Mouse (Mus musculus) spleen, adult 18-20 months (tissue): ENCODE data around the gene Diras2.
A peak's percentile ranks its signal among the peaks of the same experiment; 100 is the strongest.

ENCODE experiments used
- DNase-seq, 2 experiments: peaks; one replicate each; pipeline ENCODE4 v3.0.0; 2022; ENCODE audit warnings: mixed read lengths in 2 of 2

Diras2 gene

GRCm38 (mm10) chr13:52551275-52551674 lies 20.2 kb upstream of the Diras2 start:
- peak in 1 of 2 experiments; percentile 46 for DNase-seq

GRCm38 (mm10) chr13:52550690-52551193 lies 19.7 kb upstream of the Diras2 start:
- DNase-seq = no peak

- no peak for DNase-seq
Measured at GRCm38 (mm10) chr13:52546288-52546687, 15.2 kb upstream of the Diras2 start.

- no peak for DNase-seq
Measured at GRCm38 (mm10) chr13:52542636-52543035, 11.6 kb upstream of the Diras2 start.

GRCm38 (mm10) chr13:52542036-52542526 lies 11.0 kb upstream of the Diras2 start:
- DNase-seq = no peak

GRCm38 (mm10) chr13:52541385-52542035 lies 10.4 kb upstream of the Diras2 start:
- no peak for DNase-seq

GRCm38 (mm10) chr13:52539461-52539860 lies 8.4 kb upstream of the Diras2 start:
- peak in 1 of 2 experiments; percentile 25 for DNase-seq

- peak in 1 of 2 experiments; percentile 41 for DNase-seq
Measured at GRCm38 (mm10) chr13:52538588-52539116, 7.6 kb upstream of the Diras2 start.

- peak; percentile 26 to 40 for DNase-seq
Measured at GRCm38 (mm10) chr13:52537754-52538587, 6.9 kb upstream of the Diras2 start.

GRCm38 (mm10) chr13:52535542-52535941 lies 4.5 kb upstream of the Diras2 start:
- DNase-seq = peak; percentile 24 to 74

- no peak for DNase-seq
Measured at GRCm38 (mm10) chr13:52533644-52534043, 2.6 kb upstream of the Diras2 start.

GRCm38 (mm10) chr13:52530008-52530945 lies 802 bp downstream of the Diras2 start:
- peak; percentile 58 to 59 for DNase-seq

- no peak for DNase-seq
Measured at GRCm38 (mm10) chr13:52529188-52529972, 1.7 kb downstream of the Diras2 start.

- DNase-seq = no peak
Measured at GRCm38 (mm10) chr13:52528786-52529185, 2.3 kb downstream of the Diras2 start.

- DNase-seq = no peak
Measured at GRCm38 (mm10) chr13:52528281-52528680, 2.8 kb downstream of the Diras2 start.

- no peak for DNase-seq
Measured at GRCm38 (mm10) chr13:52526249-52527035, 4.6 kb downstream of the Diras2 start.

- DNase-seq = no peak
Measured at GRCm38 (mm10) chr13:52524313-52524712, 6.8 kb downstream of the Diras2 start.

GRCm38 (mm10) chr13:52521176-52521575 lies 9.9 kb downstream of the Diras2 start:
- no peak for DNase-seq

GRCm38 (mm10) chr13:52519425-52519824 lies 11.7 kb downstream of the Diras2 start:
- DNase-seq = no peak

GRCm38 (mm10) chr13:52518377-52518776 lies 12.7 kb downstream of the Diras2 start:
- DNase-seq = no peak

GRCm38 (mm10) chr13:52517021-52517420 lies 14.1 kb downstream of the Diras2 start:
- DNase-seq = no peak
